Mouse (Mus musculus) liver, adult 2 months (tissue): Measurements from ENCODE around the gene Xlr5a.

Experiments used
- CTCF ChIP-seq: fragments of 200-500 bp; IDR thresholded peaks from 2 replicates; pipeline ENCODE4 v1.5.1; 2011; ENCODE audit warnings: low read depth, low read length, control low read depth
- POLR2A ChIP-seq: fragments of 200-500 bp; IDR thresholded peaks from 2 replicates; pipeline ENCODE4 v1.6.1; 2011; ENCODE audit warnings: low read length, control low read depth; ENCODE audit not compliant: insufficient read depth; ENCODE audit errors: extremely low read depth

GRCm38 (mm10) chrX:73225365-73225764 is 67.4 kb downstream of the Xlr5a start:
- TF ChIP-seq CTCF (no peak), POLR2A (no peak)
